Mouse (Mus musculus) embryo, embryonic 9.5 days (tissue): Measurements from ENCODE around the gene Uqcr11.
A peak's percentile ranks its signal among the peaks of the same experiment; 100 is the strongest.

Experiments used
- DNase-seq: peaks from one replicate; pipeline ENCODE4 v3.0.0-alpha.2; 2017; ENCODE audit errors: extremely low spot score

Uqcr11 gene

GRCm38 (mm10) chr10:80406684-80407501 lies at the start of gene Uqcr11:
Uqcr11 (minus strand) TSS chr10:80406830.
- peak; percentile 89 for DNase-seq

- no peak for DNase-seq
Observed at GRCm38 (mm10) chr10:80455697-80456096, 49.1 kb upstream of the Uqcr11 start.

GRCm38 (mm10) chr10:80454781-80455180 lies 48.2 kb upstream of the Uqcr11 start:
- DNase-seq, result no peak

- DNase-seq, result no peak
Observed at GRCm38 (mm10) chr10:80453601-80454000, 47.0 kb upstream of the Uqcr11 start.

- DNase-seq, result no peak
Observed at GRCm38 (mm10) chr10:80450599-80450998, 44.0 kb upstream of the Uqcr11 start.

GRCm38 (mm10) chr10:80445898-80446601 lies 39.4 kb upstream of the Uqcr11 start:
- peak; percentile 76 for DNase-seq

- no peak for DNase-seq
Observed at GRCm38 (mm10) chr10:80445052-80445451, 38.4 kb upstream of the Uqcr11 start.

- no peak for DNase-seq
Observed at GRCm38 (mm10) chr10:80444339-80445045, 37.9 kb upstream of the Uqcr11 start.

GRCm38 (mm10) chr10:80443575-80444278 lies 37.1 kb upstream of the Uqcr11 start:
- no peak for DNase-seq

- no peak for DNase-seq
Observed at GRCm38 (mm10) chr10:80442989-80443388, 36.4 kb upstream of the Uqcr11 start.

- DNase-seq, result no peak
Observed at GRCm38 (mm10) chr10:80441598-80441997, 35.0 kb upstream of the Uqcr11 start.

GRCm38 (mm10) chr10:80440031-80440430 lies 33.4 kb upstream of the Uqcr11 start:
- no peak for DNase-seq

GRCm38 (mm10) chr10:80437973-80438372 lies 31.3 kb upstream of the Uqcr11 start:
- no peak for DNase-seq

GRCm38 (mm10) chr10:80436276-80436675 lies 29.6 kb upstream of the Uqcr11 start:
- DNase-seq, result peak; percentile 32

- no peak for DNase-seq
Observed at GRCm38 (mm10) chr10:80435764-80436163, 29.1 kb upstream of the Uqcr11 start.

GRCm38 (mm10) chr10:80434823-80435222 lies 28.2 kb upstream of the Uqcr11 start:
- DNase-seq, result no peak

- no peak for DNase-seq
Observed at GRCm38 (mm10) chr10:80434233-80434592, 27.6 kb upstream of the Uqcr11 start.

- peak; percentile 97 for DNase-seq
Observed at GRCm38 (mm10) chr10:80433513-80434232, 27.0 kb upstream of the Uqcr11 start, which contains the start of gene Tcf3. Tcf3 (minus strand) TSS chr10:80433647.

- DNase-seq, result peak; percentile 72
Observed at GRCm38 (mm10) chr10:80432936-80433512, 26.4 kb upstream of the Uqcr11 start.

GRCm38 (mm10) chr10:80432387-80432785 lies 25.8 kb upstream of the Uqcr11 start:
- DNase-seq, result no peak
